Mouse (Mus musculus): ENCODE results near the gene Mesd. TPM values are rescaled to one million over a fixed set of nuclear protein-coding genes. Genes with fewer than 3 reads are reported as not detected.

Gene Mesd
- polyA plus RNA-seq, 1 experiment from 2014 or later: 37.6 TPM

GRCm38 (mm10) chr7:83869839-83870543 lies 14.3 kb upstream of the Mesd start:
- Histone ChIP-seq H3K4me3 (ENCODE audit: low read depth, low read length) (no peak overlapping the region), H3K9ac (ENCODE audit: low read depth, low read length) (no peak overlapping the region), H3K36me3 (ENCODE audit: control insufficient read depth, insufficient read depth) (no peaks in the 10 kb centered on the region), H3K9me3 (replicated peaks; ENCODE audit: control insufficient read depth, low read length) (no peaks in the 10 kb centered on the region), H3K27ac (ENCODE audit: low read length) (no peak overlapping the region), H3K27me3 (ENCODE audit: control insufficient read depth, insufficient read depth, low read depth, low read length) (no peaks in the 10 kb centered on the region), H3K4me1 (ENCODE audit: control insufficient read depth, low read depth, low read length) (no peaks in the 10 kb centered on the region), H3K4me2 (ENCODE audit: low read depth, low read length) (no peak overlapping the region)
- 54% methylated on average over 5 of the region's 5 CpGs for WGBS (ENCODE audit: insufficient replicate concordance)
- ATAC-seq (ENCODE audit: low read depth): no peak

GRCm38 (mm10) chr7:83877088-83877487 lies 7.2 kb upstream of the Mesd start:
- Histone ChIP-seq H3K36me3 (ENCODE audit: control insufficient read depth, insufficient read depth) (peaks cover 9% of the 10 kb centered on the region), H3K9me3 (replicated peaks; ENCODE audit: control insufficient read depth, low read length) (no peaks in the 10 kb centered on the region), H3K27me3 (ENCODE audit: control insufficient read depth, insufficient read depth, low read depth, low read length) (no peaks in the 10 kb centered on the region), H3K4me1 (ENCODE audit: control insufficient read depth, low read depth, low read length) (peaks cover 28% of the 10 kb centered on the region), H3K4me2 (ENCODE audit: low read depth, low read length) (no peak overlapping the region), H3K9ac (ENCODE audit: low read depth, low read length) (no peak overlapping the region), H3K4me3 (ENCODE audit: low read depth, low read length) (no peak overlapping the region), H3K27ac (ENCODE audit: low read length) (no peak overlapping the region)
- ATAC-seq (ENCODE audit: low read depth): peak; percentile 15; the same call in 1 of the 2 replicates
- WGBS (ENCODE audit: insufficient replicate concordance): 63% methylated on average over 3 of the region's 3 CpGs

DNA sequence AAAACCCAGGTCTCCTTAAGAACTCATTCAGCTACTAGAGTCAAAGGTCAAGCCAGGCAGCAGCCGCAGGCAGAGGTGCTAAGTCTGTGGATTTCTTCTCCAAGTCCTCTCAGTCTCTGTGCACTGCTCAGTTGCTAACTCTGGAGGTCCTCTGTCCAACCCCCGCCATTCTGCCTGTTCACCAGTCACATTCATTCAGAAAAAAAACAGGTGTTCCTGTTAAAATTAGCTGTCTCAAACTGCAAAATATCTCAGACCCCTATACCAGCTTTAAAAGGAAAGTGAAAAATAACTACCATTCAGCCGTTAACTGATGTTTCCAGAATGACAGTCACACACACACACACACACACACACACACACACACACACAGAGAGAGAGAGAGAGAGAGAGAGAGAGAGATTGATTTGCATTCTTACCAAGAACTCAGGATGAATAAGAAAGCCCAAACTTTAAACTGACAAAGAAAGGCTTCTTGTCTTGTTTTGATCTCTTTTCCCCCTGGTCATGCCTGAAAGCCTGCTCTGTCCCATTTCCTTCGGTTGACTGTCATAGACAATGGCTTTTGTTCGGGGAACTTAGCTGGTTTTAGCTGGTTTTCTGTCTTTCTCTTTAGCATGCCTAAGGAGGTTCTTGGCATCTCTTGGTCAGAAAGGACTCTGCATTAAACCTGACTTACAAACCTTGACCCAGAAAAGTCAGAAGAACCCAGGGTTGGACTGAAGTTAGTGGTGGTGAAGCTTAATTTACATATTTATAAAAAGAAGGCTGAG lies 5.4 kb upstream of the Mesd start:
- Histone ChIP-seq H3K9me3 (replicated peaks; ENCODE audit: control insufficient read depth, low read length) (no peaks in the 10 kb centered on the region), H3K4me1 (ENCODE audit: control insufficient read depth, low read depth, low read length) (peaks cover 35% of the 10 kb centered on the region), H3K4me2 (ENCODE audit: low read depth, low read length) (no peak overlapping the region), H3K4me3 (ENCODE audit: low read depth, low read length) (no peak overlapping the region), H3K9ac (ENCODE audit: low read depth, low read length) (no peak overlapping the region; the same call in 1 of the 2 replicates), H3K27ac (ENCODE audit: low read length) (peak overlapping the region; percentile 12; the same call in 1 of the 2 replicates), H3K36me3 (ENCODE audit: control insufficient read depth, insufficient read depth) (peaks cover 14% of the 10 kb centered on the region), H3K27me3 (ENCODE audit: control insufficient read depth, insufficient read depth, low read depth, low read length) (no peaks in the 10 kb centered on the region)
- 38% methylated on average over 5 of the region's 5 CpGs for WGBS (ENCODE audit: insufficient replicate concordance)
- no peak for ATAC-seq (ENCODE audit: low read depth)

- Histone ChIP-seq H3K4me2 (ENCODE audit: low read depth, low read length) (peak overlapping the region; percentile 82), H3K27me3 (ENCODE audit: control insufficient read depth, insufficient read depth, low read depth, low read length) (no peaks in the 10 kb centered on the region), H3K4me1 (ENCODE audit: control insufficient read depth, low read depth, low read length) (peaks cover 56% of the 10 kb centered on the region), H3K27ac (ENCODE audit: low read length) (peak overlapping the region; percentile 99; the same call in 1 of the 2 replicates), H3K9ac (ENCODE audit: low read depth, low read length) (peak overlapping the region; percentile 88), H3K4me3 (ENCODE audit: low read depth, low read length) (peak overlapping the region; percentile 77), H3K36me3 (ENCODE audit: control insufficient read depth, insufficient read depth) (peaks cover 14% of the 10 kb centered on the region), H3K9me3 (replicated peaks; ENCODE audit: control insufficient read depth, low read length) (no peaks in the 10 kb centered on the region)
- no peak for ATAC-seq (ENCODE audit: low read depth)
- WGBS (ENCODE audit: insufficient replicate concordance): 89% methylated on average over 35 of the region's 35 CpGs
Measured at GRCm38 (mm10) chr7:83882150-83882632, 2.1 kb upstream of the Mesd start.

- peak overlapping the region; percentile 99 for H3K27ac ChIP-seq (ENCODE audit: low read length)
- H3K36me3 ChIP-seq (ENCODE audit: control insufficient read depth, insufficient read depth): peaks cover 11% of the 10 kb centered on the region
- H3K4me1 ChIP-seq (ENCODE audit: control insufficient read depth, low read depth, low read length): peaks cover 58% of the 10 kb centered on the region
- H3K9ac ChIP-seq (ENCODE audit: low read depth, low read length): peak overlapping the region; percentile 88
- no peaks in the 10 kb centered on the region for H3K27me3 ChIP-seq (ENCODE audit: control insufficient read depth, insufficient read depth, low read depth, low read length)
- peak overlapping the region; percentile 82 for H3K4me2 ChIP-seq (ENCODE audit: low read depth, low read length)
- ATAC-seq (ENCODE audit: low read depth): peak; percentile 35
- 18% methylated on average over 55 of the region's 56 CpGs for WGBS (ENCODE audit: insufficient replicate concordance)
- H3K4me3 ChIP-seq (ENCODE audit: low read depth, low read length): peak overlapping the region; percentile 77
- H3K9me3 ChIP-seq (replicated peaks; ENCODE audit: control insufficient read depth, low read length): no peaks in the 10 kb centered on the region
Measured at GRCm38 (mm10) chr7:83882633-83883275, 1.5 kb upstream of the Mesd start.

DNA sequence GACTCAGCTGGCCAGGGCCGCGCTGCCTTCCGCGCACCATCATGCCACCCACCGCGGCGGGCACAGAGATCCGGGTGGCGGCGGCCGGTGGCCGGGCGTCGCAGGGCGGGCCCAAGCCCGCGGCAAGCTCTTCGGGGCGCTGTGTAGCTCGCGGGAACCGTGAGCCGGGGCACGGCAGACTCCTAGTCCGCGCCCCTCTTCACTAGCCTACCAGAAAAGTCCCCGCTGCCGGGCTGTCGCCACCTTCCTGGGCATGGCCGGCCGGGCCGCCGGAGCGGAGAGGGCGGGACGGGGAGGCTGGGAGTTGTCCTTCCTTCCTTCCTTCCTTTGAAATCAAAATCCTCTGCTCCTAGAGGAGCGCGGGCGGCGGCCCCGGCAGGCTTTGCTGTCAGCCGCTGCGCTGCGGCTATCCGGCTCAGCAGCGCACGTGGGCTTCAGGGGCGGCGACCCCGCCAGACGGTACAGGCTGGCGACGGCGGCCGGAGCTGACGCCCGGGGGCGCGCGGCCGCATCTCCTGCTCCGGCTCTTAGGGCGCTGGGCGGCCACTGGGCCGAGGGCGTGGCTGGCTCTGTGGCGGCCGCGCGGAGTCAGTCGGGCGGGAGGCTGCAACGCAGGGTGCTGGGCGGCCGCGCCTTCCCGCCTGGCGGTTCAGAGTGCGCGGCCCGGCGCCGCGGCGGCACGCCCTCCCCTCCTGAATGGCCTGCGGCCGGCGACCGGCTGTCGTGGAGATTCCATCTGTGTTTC lies 818 bp upstream of the Mesd start:
- Histone ChIP-seq H3K9me3 (replicated peaks; ENCODE audit: control insufficient read depth, low read length) (no peaks in the 10 kb centered on the region), H3K27ac (ENCODE audit: low read length) (peak overlapping the region; percentile 99), H3K9ac (ENCODE audit: low read depth, low read length) (peak overlapping the region; percentile 88), H3K4me2 (ENCODE audit: low read depth, low read length) (peak overlapping the region; percentile 82), H3K4me1 (ENCODE audit: control insufficient read depth, low read depth, low read length) (peaks cover 53% of the 10 kb centered on the region), H3K4me3 (ENCODE audit: low read depth, low read length) (peak overlapping the region; percentile 77), H3K27me3 (ENCODE audit: control insufficient read depth, insufficient read depth, low read depth, low read length) (no peaks in the 10 kb centered on the region), H3K36me3 (ENCODE audit: control insufficient read depth, insufficient read depth) (peaks cover 11% of the 10 kb centered on the region)
- ATAC-seq (ENCODE audit: low read depth): peak; percentile 81
- WGBS (ENCODE audit: insufficient replicate concordance): under 1% methylated on average over 81 of the region's 91 CpGs

DNA sequence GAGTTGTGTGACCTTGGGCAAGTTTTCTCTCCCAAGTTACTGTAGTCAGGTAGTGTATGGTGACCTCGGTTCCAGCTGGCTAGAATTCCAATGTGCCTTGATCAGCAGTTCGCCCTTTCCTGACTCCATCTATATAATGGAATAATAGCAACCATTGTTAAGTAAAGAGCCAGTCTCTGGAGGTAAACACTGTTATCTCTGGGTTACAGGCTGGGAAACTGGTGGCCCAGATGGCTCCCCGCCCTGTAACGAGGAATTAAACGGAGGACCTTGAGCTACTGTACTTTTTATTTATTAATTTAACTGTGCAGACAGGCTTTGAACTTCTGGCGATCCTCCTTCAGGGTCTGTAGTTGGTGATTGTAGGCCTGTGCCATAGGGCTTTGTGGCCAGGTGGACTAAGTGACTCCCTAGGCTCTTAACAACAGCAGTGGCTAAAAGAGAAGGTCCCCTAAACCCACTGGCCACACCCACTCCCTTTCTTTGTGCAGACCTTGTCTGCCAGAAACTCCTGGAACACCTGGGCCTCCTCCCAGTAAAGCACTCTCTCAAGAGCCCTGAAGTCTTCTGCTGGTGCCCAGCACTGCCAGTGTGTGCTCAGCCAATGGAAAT lies 761 bp downstream of the Mesd start:
- 6% methylated on average over 6 of the region's 6 CpGs for WGBS (ENCODE audit: insufficient replicate concordance)
- Histone ChIP-seq H3K4me1 (ENCODE audit: control insufficient read depth, low read depth, low read length) (peaks cover 58% of the 10 kb centered on the region), H3K27me3 (ENCODE audit: control insufficient read depth, insufficient read depth, low read depth, low read length) (no peaks in the 10 kb centered on the region), H3K4me2 (ENCODE audit: low read depth, low read length) (peak overlapping the region; percentile 82), H3K36me3 (ENCODE audit: control insufficient read depth, insufficient read depth) (peaks cover 11% of the 10 kb centered on the region), H3K4me3 (ENCODE audit: low read depth, low read length) (peak overlapping the region; percentile 77), H3K27ac (ENCODE audit: low read length) (peak overlapping the region; percentile 99), H3K9ac (ENCODE audit: low read depth, low read length) (peak overlapping the region; percentile 88), H3K9me3 (replicated peaks; ENCODE audit: control insufficient read depth, low read length) (no peaks in the 10 kb centered on the region)
- peak; percentile 39 for ATAC-seq (ENCODE audit: low read depth)

DNA sequence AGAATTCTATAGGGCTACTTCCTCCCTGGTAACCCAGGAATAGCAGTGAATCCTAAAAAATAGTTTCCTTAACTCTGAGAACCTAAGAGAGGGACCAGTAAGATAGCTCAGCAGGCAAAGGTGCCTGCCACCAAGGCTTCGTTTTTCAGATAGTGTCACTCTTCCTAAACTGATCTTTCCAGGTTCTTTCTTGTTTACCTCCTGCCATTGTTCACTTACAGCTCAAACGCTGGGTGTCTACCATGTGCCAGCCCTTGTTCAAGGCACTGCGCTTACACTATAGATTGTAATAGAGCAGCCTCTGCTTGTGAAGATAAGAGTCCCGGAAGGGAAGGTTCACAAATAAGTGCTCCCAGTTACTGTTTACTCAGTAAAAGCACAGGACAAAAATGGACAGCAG lies 1.6 kb downstream of the Mesd start:
- peaks cover 11% of the 10 kb centered on the region for H3K36me3 ChIP-seq (ENCODE audit: control insufficient read depth, insufficient read depth)
- no peaks in the 10 kb centered on the region for H3K27me3 ChIP-seq (ENCODE audit: control insufficient read depth, insufficient read depth, low read depth, low read length)
- H3K9me3 ChIP-seq (replicated peaks; ENCODE audit: control insufficient read depth, low read length): no peaks in the 10 kb centered on the region
- H3K4me1 ChIP-seq (ENCODE audit: control insufficient read depth, low read depth, low read length): peaks cover 53% of the 10 kb centered on the region
- 11% methylated on average over 4 of the region's 4 CpGs for WGBS (ENCODE audit: insufficient replicate concordance)
- peak overlapping the region; percentile 82 for H3K4me2 ChIP-seq (ENCODE audit: low read depth, low read length)
- H3K9ac ChIP-seq (ENCODE audit: low read depth, low read length): peak overlapping the region; percentile 54
- peak; percentile 44 for ATAC-seq (ENCODE audit: low read depth)
- H3K4me3 ChIP-seq (ENCODE audit: low read depth, low read length): peak overlapping the region; percentile 77
- H3K27ac ChIP-seq (ENCODE audit: low read length): peak overlapping the region; percentile 99

All from liver, embryonic 16.5 days (tissue).